ENCODE assay signal across 28 mouse cellular contexts in the genomic region with DNA sequence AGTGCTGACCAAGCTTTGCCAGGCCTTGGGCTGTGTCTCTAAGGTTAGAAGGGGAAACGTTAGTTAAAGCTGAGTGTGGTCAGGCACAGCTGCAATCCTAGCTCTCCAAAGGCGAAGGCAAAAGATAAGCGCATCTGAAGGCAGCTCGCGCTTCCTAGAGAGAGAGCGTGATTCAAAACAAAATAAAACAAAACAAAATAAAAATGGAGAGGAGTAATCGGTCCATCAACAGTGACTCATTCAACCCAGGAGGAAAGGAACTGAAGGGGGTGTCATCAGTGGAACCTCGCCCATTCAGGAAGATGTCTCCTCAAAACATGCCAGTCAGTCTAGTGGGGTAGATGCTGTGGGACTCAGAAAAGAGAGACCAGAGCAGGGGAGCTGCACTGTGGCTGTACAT. TPM values are rescaled to one million over a fixed set of nuclear protein-coding genes. Genes with fewer than 3 reads are reported as not detected.
DNase-seq lines count a peak whose midpoint lies in the region; ATAC-seq and TF ChIP-seq lines count a peak whose summit lies in the region.
"Had no signal": no experiment of that assay in that cellular context is flagged by ENCODE, and none has a peak within 500 bp of the region (broad histone marks: within the 10 kb centered on the region; RNA-seq: fewer than 3 reads in every experiment).

No protein-coding gene starts in this region.

- peaks cover 48% of the 10 kb centered on the region for H3K4me1 ChIP-seq in liver, embryonic 12.5 days
- H3K4me1 ChIP-seq in liver, embryonic 11.5 days (replicated peaks; ENCODE audit: control insufficient read depth, insufficient read depth, low read length), result peaks cover 12% of the 10 kb centered on the region
- H3K4me1 ChIP-seq: embryonic facial prominence, embryonic 15.5 days; hindbrain, embryonic 13.5 days had no signal

- no peak overlapping the region for H3K9ac ChIP-seq in liver, embryonic 12.5 days
- H3K9ac ChIP-seq in liver, embryonic 11.5 days (ENCODE audit: low read depth, low read length), result no peak overlapping the region
- H3K9ac ChIP-seq: embryonic facial prominence, embryonic 15.5 days; hindbrain, embryonic 13.5 days had no signal

- ATAC-seq in liver, embryonic 12.5 days, result no peak
- no peak for ATAC-seq in liver, embryonic 11.5 days (replicated peaks; ENCODE audit: low FRiP score)
- ATAC-seq in common myeloid progenitor, adult 5-6 weeks (replicated peaks; ENCODE audit: low read depth, poor library complexity, severe bottlenecking), result peak; percentile 12; the same call in 1 of the 2 replicates
- ATAC-seq: activated CD4-positive, CD25-positive, alpha-beta regulatory T cell, adult 4 months; forebrain, embryonic 14.5 days; hindbrain, postnatal 0 days; Patski had no signal

- H3K4me2 ChIP-seq in liver, embryonic 12.5 days, result no peak overlapping the region
- no peak overlapping the region for H3K4me2 ChIP-seq in liver, embryonic 11.5 days
- H3K4me2 ChIP-seq: embryonic facial prominence, embryonic 15.5 days; hindbrain, embryonic 13.5 days had no signal

- DNase-seq in liver, embryonic 11.5 days (ENCODE audit: low spot score), result no peak
- no peak for DNase-seq in kidney, postnatal 14 days
- DNase-seq in gastrocnemius, postnatal 14 days, result no peak
- no peak for DNase-seq in cerebellum, adult 9-10 months
- DNase-seq: adrenal gland, postnatal 25 days; cerebellum, adult 18-20 months; cerebellum, postnatal 10 days; embryo, embryonic 11 days; gastrocnemius, adult 2 months; gastrocnemius, postnatal 36 days; heart, adult 18-20 months; heart, postnatal 10 days; heart, postnatal 4 days had no signal

- 0 out of 2 replicates have a peak overlapping the region, but pooled peaks have one; percentile 17 for H3K27ac ChIP-seq in liver, embryonic 12.5 days
- no peak overlapping the region for H3K27ac ChIP-seq in liver, embryonic 11.5 days (ENCODE audit: low read depth, low read length)
- H3K27ac ChIP-seq: embryonic facial prominence, embryonic 15.5 days; forebrain, embryonic 10.5 days; gastrocnemius, adult 2 months; heart, embryonic 10.5 days; hindbrain, embryonic 13.5 days; hindbrain, postnatal 0 days had no signal

- H3K79me3 ChIP-seq in C2C12 (ENCODE audit: low read depth), result no peaks in the 10 kb centered on the region

- no peak overlapping the region for H3K4me3 ChIP-seq in liver, embryonic 12.5 days
- H3K4me3 ChIP-seq in liver, embryonic 11.5 days (ENCODE audit: low read depth, low read length), result no peak overlapping the region
- no peak overlapping the region for H3K4me3 ChIP-seq in C2C12 (ENCODE audit: insufficient read depth, poor library complexity, severe bottlenecking)
- H3K4me3 ChIP-seq: embryonic facial prominence, embryonic 15.5 days; erythroblast, embryonic 14.5 days; forebrain, embryonic 10.5 days; gastrocnemius, adult 2 months; heart, embryonic 10.5 days; hindbrain, embryonic 13.5 days had no signal

- no peaks in the 10 kb centered on the region for H3K79me2 ChIP-seq in C2C12 (ENCODE audit: control insufficient read depth, insufficient read depth)

- H3K36me3 ChIP-seq in liver, embryonic 12.5 days, result no peaks in the 10 kb centered on the region
- H3K36me3 ChIP-seq in liver, embryonic 11.5 days (ENCODE audit: control insufficient read depth, insufficient read depth, low read length), result no peaks in the 10 kb centered on the region
- H3K36me3 ChIP-seq in C2C12 (ENCODE audit: control insufficient read depth, insufficient read depth), result no peaks in the 10 kb centered on the region
- H3K36me3 ChIP-seq: embryonic facial prominence, embryonic 15.5 days; forebrain, embryonic 10.5 days; heart, embryonic 10.5 days; hindbrain, embryonic 13.5 days had no signal

- H3ac ChIP-seq in C2C12 (ENCODE audit: control insufficient read depth, insufficient read length, low read depth), result no peak overlapping the region

- 42% methylated on average over 8 of the region's 8 CpGs for WGBS in liver, embryonic 12.5 days (ENCODE audit: insufficient replicate concordance)
- 51% methylated on average over 8 of the region's 8 CpGs for WGBS in liver, embryonic 11.5 days

- no peak for TF ChIP-seq CTCF in C2C12 (IDR thresholded peaks at IDR 0.05; ENCODE audit: control insufficient read depth, insufficient read depth, insufficient read length)

- intact Hi-C loops in gastrocnemius, postnatal 14 days (cut with DNase I; ENCODE audit: low total_unique reads), result no loop called here

- H3K27me3 ChIP-seq in liver, embryonic 12.5 days (replicated peaks), result no peaks in the 10 kb centered on the region
- no peaks in the 10 kb centered on the region for H3K27me3 ChIP-seq in liver, embryonic 11.5 days (replicated peaks; ENCODE audit: control insufficient read depth, insufficient read depth, low read length)
- H3K27me3 ChIP-seq in C2C12 (ENCODE audit: control insufficient read depth, insufficient read depth, insufficient read length), result no peaks in the 10 kb centered on the region
- H3K27me3 ChIP-seq: embryonic facial prominence, embryonic 15.5 days; hindbrain, embryonic 13.5 days; Patski had no signal

- H3K9me3 ChIP-seq in liver, embryonic 12.5 days (replicated peaks), result no peaks in the 10 kb centered on the region
- no peaks in the 10 kb centered on the region for H3K9me3 ChIP-seq in liver, embryonic 11.5 days (ENCODE audit: control insufficient read depth, low read length)
- H3K9me3 ChIP-seq: embryonic facial prominence, embryonic 15.5 days; forebrain, embryonic 10.5 days; heart, embryonic 10.5 days; hindbrain, embryonic 13.5 days had no signal

TF ChIP-seq in C2C12, 6 proteins besides CTCF, POLR2A, EP300 and RAD21:
- TF ChIP-seq CEBPB (IDR thresholded peaks at IDR 0.05; ENCODE audit: low read depth) (no peak), MYOD1 (IDR thresholded peaks at IDR 0.05; ENCODE audit: control insufficient read depth, insufficient read length, low read depth) (peak; percentile 17)

RNA-seq across cellular contexts. Expression of a gene that starts 4.9 kb away (rescaled TPM):
- polyA plus RNA-seq in liver, embryonic 12.5 days (2016; fragmentation: Nextera tagmentation; extraction: Ambion mirVana), result not detected in 2 replicates
- not detected in 2 replicates for polyA plus RNA-seq in liver, embryonic 11.5 days (2014; fragmentation: Nextera tagmentation; extraction: Ambion mirVana)
- not detected for polyA plus RNA-seq in C2C12 (2012; fragmentation: generic; extraction: Trizol)
- total RNA-seq in common myeloid progenitor, adult 5-6 weeks (2017), result 22.6 and 31.2 TPM in 2 replicates
- not detected for total RNA-seq in gastrocnemius, postnatal 14 days (2021)
- total RNA-seq: adrenal gland, adult 18-20 months; adrenal gland, postnatal 25 days; gastrocnemius, adult 2 months; gastrocnemius, postnatal 36 days; heart, adult 18-20 months; heart, postnatal 10 days; heart, postnatal 4 days; hindbrain, postnatal 0 days had no signal
- polyA plus RNA-seq: activated CD4-positive, CD25-positive, alpha-beta regulatory T cell, adult 4 months; embryonic facial prominence, embryonic 11.5 days; embryonic facial prominence, embryonic 15.5 days; erythroblast, embryonic 14.5 days; forebrain, embryonic 10.5 days; forebrain, embryonic 14.5 days; heart, embryonic 10.5 days; heart, embryonic 14.5 days; hindbrain, embryonic 13.5 days; hindbrain, postnatal 0 days; Patski had no signal

RNA-seq across cellular contexts. Expression of a gene that starts 8.9 kb away (rescaled TPM):
- 8.3 and 8.5 TPM in 2 replicates for polyA plus RNA-seq in liver, embryonic 12.5 days (2016; fragmentation: Nextera tagmentation; extraction: Ambion mirVana)
- polyA plus RNA-seq in liver, embryonic 11.5 days (2014; fragmentation: Nextera tagmentation; extraction: Ambion mirVana), result 12.3 and 13.7 TPM in 2 replicates
- 34.0 TPM for polyA plus RNA-seq in C2C12 (2012; fragmentation: generic; extraction: Trizol)
- 17.2 and 24.1 TPM in 2 replicates for total RNA-seq in common myeloid progenitor, adult 5-6 weeks (2017)
- total RNA-seq in gastrocnemius, postnatal 14 days (2021), result under 1 TPM; 0.95 to 0.96 TPM

RNA-seq across cellular contexts. Expression of a gene that starts 39.8 kb away (rescaled TPM):
- 36.5 and 40.3 TPM in 2 replicates for polyA plus RNA-seq in liver, embryonic 12.5 days (2016; fragmentation: Nextera tagmentation; extraction: Ambion mirVana)
- 43.8 and 44.2 TPM in 2 replicates for polyA plus RNA-seq in liver, embryonic 11.5 days (2014; fragmentation: Nextera tagmentation; extraction: Ambion mirVana)
- polyA plus RNA-seq in C2C12 (2012; fragmentation: generic; extraction: Trizol), result not detected
- total RNA-seq in common myeloid progenitor, adult 5-6 weeks (2017), result 0.10 and 1.8 TPM in 2 replicates
- 1 to 10 TPM in 1 of 2 experiments, under 1 TPM in 1; 0.97 to 1.4 TPM for total RNA-seq in gastrocnemius, postnatal 14 days (2021)
- polyA plus RNA-seq: Patski had no signal

RNA-seq across cellular contexts. Expression of a gene that starts 40.0 kb away (rescaled TPM):
- 126 and 132 TPM in 2 replicates for polyA plus RNA-seq in liver, embryonic 12.5 days (2016; fragmentation: Nextera tagmentation; extraction: Ambion mirVana)
- polyA plus RNA-seq in liver, embryonic 11.5 days (2014; fragmentation: Nextera tagmentation; extraction: Ambion mirVana), result 152 and 170 TPM in 2 replicates
- polyA plus RNA-seq in C2C12 (2012; fragmentation: generic; extraction: Trizol), result 75.4 TPM
- 81.6 and 90.9 TPM in 2 replicates for total RNA-seq in common myeloid progenitor, adult 5-6 weeks (2017)
- 1 to 10 TPM; 5.1 to 6.0 TPM for total RNA-seq in gastrocnemius, postnatal 14 days (2021)

RNA-seq across cellular contexts. Expression of a gene that starts 55.4 kb away (rescaled TPM):
- polyA plus RNA-seq in liver, embryonic 12.5 days (2016; fragmentation: Nextera tagmentation; extraction: Ambion mirVana), result 7.3 and 7.4 TPM in 2 replicates
- 12.7 and 14.4 TPM in 2 replicates for polyA plus RNA-seq in liver, embryonic 11.5 days (2014; fragmentation: Nextera tagmentation; extraction: Ambion mirVana)
- 23.1 TPM for polyA plus RNA-seq in C2C12 (2012; fragmentation: generic; extraction: Trizol)
- 278 and 335 TPM in 2 replicates for total RNA-seq in common myeloid progenitor, adult 5-6 weeks (2017)
- total RNA-seq in gastrocnemius, postnatal 14 days (2021), result under 1 TPM; 0.24 to 0.27 TPM
- polyA plus RNA-seq: embryonic facial prominence, embryonic 11.5 days; forebrain, embryonic 14.5 days had no signal

Comparison
In these comparisons a context has a peak if more than half of its experiments do, and no peak if none do; other contexts are left out.
1. RNA of a gene that starts 39.8 kb away (polyA plus RNA-seq): 43.8 to 44.2 TPM in liver, embryonic 11.5 days and 36.5 to 40.3 TPM in liver, embryonic 12.5 days; not detected in C2C12 (single experiment); every median in the first group is over 10 times any median in the second.